Mouse (Mus musculus) retina, embryonic 14.5 days (tissue): ENCODE results near the gene Dnal4.

Experiments used
- DNase-seq: peaks from one replicate; pipeline ENCODE4 v3.0.0-alpha.2; 2015; ENCODE audit warnings: low spot score

Dnal4 gene

DNA sequence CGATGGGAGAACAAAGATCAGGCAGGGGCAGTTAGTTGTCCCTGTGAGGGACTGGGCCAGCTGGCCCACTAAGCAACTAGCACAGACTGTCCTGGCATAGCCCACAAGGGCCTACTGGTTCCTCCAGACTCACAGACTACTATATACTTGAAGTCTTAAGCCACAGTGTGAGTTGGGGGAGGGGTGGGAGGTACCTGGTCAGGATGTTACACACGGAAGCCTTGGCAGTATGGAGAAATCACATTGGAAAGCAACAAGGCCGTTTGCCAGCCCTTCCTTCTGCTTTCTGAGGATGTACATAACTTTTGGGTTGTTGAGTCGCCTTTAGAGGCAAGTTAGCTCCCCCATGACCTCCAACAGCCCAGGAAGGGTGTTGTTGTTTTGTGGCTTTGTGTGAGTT is 44.0 kb downstream of the Dnal4 start:
- no peak for DNase-seq

GRCm38 (mm10) chr15:79733192-79733591 is 44.5 kb downstream of the Dnal4 start:
- no peak for DNase-seq

- DNase-seq, result no peak
Observed at GRCm38 (mm10) chr15:79731554-79731953, 46.1 kb downstream of the Dnal4 start.

GRCm38 (mm10) chr15:79728731-79729388 is 48.8 kb downstream of the Dnal4 start:
- DNase-seq, result no peak

- no peak for DNase-seq
Observed at GRCm38 (mm10) chr15:79728311-79728710, 49.3 kb downstream of the Dnal4 start.

DNA sequence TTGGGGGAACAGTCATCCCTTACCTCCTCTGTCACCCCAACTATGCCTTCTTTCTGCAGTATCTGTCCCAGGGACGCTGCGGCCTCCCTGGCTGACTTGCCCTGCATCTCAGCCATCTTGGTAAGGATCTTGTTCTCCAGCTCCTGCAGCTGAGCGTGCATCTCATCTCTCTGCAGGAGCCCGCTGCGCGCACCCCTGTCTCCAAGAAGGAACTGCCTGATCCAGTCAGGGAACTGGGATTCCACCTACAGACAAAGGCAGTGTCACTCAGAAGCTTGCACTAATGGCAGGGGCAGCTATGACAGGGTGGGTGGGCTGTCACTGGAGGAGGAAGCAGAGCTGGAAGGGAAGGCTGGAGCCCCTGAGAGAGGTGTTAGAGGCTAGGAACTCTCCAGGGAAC is 49.8 kb downstream of the Dnal4 start:
- DNase-seq, result no peak

DNA sequence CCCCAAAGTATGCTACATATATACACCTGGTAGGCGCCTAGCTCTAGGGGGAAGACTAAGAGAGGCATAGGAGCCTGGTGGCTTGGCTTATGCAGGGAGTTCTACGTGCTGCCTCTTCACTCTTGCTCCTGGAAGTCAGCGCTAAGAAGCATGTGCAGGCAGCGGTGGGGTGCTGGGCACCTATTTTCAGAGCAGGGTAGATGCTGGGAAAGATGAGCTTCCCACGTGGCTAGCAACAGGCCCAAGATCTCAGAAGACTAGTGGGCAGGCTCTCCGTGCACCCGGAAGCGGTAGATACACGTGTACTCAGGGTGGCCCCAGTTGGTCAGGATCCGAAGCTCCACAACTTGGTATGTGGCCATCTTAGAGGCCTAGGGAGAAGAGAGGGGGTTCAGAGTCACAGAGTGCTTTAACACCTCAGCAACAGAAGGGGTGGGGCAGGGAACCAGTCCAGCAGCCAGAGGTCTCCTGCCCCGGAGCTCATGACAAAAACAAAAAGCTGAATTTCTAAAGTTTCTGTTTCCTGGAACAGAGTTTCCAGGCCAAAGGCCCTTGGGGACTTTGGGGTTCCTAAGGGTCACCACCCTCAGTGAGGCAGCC is 52.4 kb downstream of the Dnal4 start:
- DNase-seq, result no peak

GRCm38 (mm10) chr15:79723439-79723838 is 54.2 kb downstream of the Dnal4 start:
- peak; percentile 46 for DNase-seq

GRCm38 (mm10) chr15:79720796-79721195 is 56.9 kb downstream of the Dnal4 start:
- DNase-seq, result no peak

DNA sequence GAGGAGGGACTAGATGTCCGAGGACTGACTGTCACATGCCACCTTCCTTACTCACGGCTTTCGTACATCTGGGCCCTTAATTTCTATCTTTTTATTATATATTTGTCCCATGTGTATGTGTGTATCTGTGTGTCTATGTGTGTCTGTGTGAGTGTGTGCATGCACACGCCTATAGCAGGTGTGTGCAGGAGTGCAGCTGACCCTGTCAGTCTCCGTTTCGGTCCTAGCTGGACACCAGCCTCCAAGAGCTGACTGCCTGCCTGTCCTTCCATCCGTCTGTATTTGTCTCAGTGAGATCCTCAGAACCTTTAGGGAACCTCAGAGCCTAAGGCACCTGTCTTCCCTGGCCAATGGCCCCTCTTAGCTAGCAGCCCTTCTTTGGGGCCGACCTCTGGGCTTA is 57.4 kb downstream of the Dnal4 start:
- DNase-seq, result no peak

DNA sequence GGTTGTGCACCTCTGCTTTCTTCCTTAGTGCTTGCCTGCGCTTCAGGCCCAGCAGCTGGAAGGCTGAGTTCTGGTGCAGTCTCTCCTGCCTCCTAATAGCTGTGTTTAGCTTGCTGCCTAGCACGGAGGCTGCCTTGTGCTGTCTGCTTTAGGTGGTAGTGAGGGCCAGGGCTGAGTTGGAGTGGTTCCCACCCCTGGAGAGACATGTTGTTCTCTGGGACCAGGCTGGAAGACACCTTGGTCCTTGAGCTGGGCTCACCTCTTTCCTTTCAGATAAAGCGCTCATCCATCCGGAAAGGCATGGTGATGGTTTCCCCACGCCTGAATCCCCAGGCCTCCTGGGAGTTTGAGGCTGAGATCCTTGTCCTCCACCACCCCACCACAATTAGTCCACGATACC is 60.9 kb downstream of the Dnal4 start:
- no peak for DNase-seq

- no peak for DNase-seq
Observed at GRCm38 (mm10) chr15:79715646-79716045, 62.0 kb downstream of the Dnal4 start.
